In the genomic region with DNA sequence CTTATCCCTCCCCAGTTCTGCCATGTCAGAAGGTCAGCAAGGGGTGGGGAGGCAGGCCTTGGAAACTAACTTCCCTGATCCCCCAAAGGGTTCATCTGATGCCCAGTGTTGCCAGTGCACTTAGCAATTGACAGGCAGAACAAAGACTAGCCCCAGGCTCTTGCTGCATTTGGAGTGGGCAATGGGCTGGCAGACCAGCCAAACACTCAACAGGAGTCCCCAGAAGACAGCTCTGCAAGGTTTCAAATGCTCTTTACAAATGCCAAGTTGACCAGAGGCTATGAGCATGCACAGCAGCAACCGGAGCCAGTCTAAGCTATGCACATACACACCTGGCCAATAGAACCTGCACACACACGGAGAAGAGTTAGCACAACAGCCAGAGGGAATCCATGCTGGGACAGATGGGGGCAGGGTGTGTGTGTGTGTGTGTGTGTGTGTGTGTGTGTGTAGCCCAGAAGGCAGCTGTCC, we compare ENCODE assay signal across 9 mouse cellular contexts. TPM values are rescaled to one million over a fixed set of nuclear protein-coding genes. Genes with fewer than 3 reads are reported as not detected.
DNase-seq lines count a peak whose midpoint lies in the region; ATAC-seq and TF ChIP-seq lines count a peak whose summit lies in the region.
"Had no signal": no experiment of that assay in that cellular context is flagged by ENCODE, and none has a peak within 500 bp of the region (broad histone marks: within the 10 kb centered on the region; RNA-seq: fewer than 3 reads in every experiment).

No protein-coding gene starts in this region.

- 65% methylated on average over 2 of the region's 2 CpGs for WGBS in heart, embryonic 15.5 days
- 31% methylated on average over 2 of the region's 2 CpGs for WGBS in cerebellum, adult 2 months
- 75% methylated on average over 2 of the region's 2 CpGs for WGBS in kidney, embryonic 15.5 days

- peak overlapping the region; percentile 85 for H3K27ac ChIP-seq in heart, embryonic 15.5 days
- no peak overlapping the region for H3K27ac ChIP-seq in cerebellum, adult 2 months (ENCODE audit: insufficient read depth, low read length)
- peak overlapping the region; percentile 65 for H3K27ac ChIP-seq in kidney, embryonic 15.5 days

- TF ChIP-seq CTCF in cerebellum, adult 2 months (IDR thresholded peaks at IDR 0.05; ENCODE audit: borderline replicate concordance, insufficient read depth, low read depth, low read length): no peak

- no peaks in the 10 kb centered on the region for H3K27me3 ChIP-seq in heart, embryonic 15.5 days
- no peaks in the 10 kb centered on the region for H3K27me3 ChIP-seq in cerebellum, adult 2 months (ENCODE audit: control insufficient read depth, insufficient read depth, low read length)
- H3K27me3 ChIP-seq in kidney, embryonic 15.5 days: no peaks in the 10 kb centered on the region

- H3K4me1 ChIP-seq in heart, embryonic 15.5 days (replicated peaks): peaks cover 25% of the 10 kb centered on the region
- peaks cover 19% of the 10 kb centered on the region for H3K4me1 ChIP-seq in cerebellum, adult 2 months (ENCODE audit: control insufficient read depth, insufficient read depth, low read length)
- H3K4me1 ChIP-seq in kidney, embryonic 15.5 days: peaks cover 20% of the 10 kb centered on the region

- no peak for TF ChIP-seq POLR2A in cerebellum, adult 2 months (IDR thresholded peaks at IDR 0.05; ENCODE audit: borderline replicate concordance, insufficient read depth, low read length)

- H3K4me3 ChIP-seq in heart, embryonic 15.5 days: no peak overlapping the region
- H3K4me3 ChIP-seq in cerebellum, adult 2 months (replicated peaks; ENCODE audit: insufficient read depth, low read depth, low read length): no peak overlapping the region
- H3K4me3 ChIP-seq in kidney, embryonic 15.5 days (replicated peaks): no peak overlapping the region

- H3K9ac ChIP-seq in heart, embryonic 15.5 days: 0 out of 2 replicates have a peak overlapping the region, but pooled peaks have one; percentile 0
- no peak overlapping the region for H3K9ac ChIP-seq in kidney, embryonic 15.5 days

- no peak for ATAC-seq in heart, embryonic 15.5 days (replicated peaks; ENCODE audit: insufficient number of reproducible peaks, insufficient read depth, low FRiP score, low read depth)
- no peak for ATAC-seq in kidney, embryonic 15.5 days (replicated peaks; ENCODE audit: low FRiP score)

- H3K9me3 ChIP-seq in heart, embryonic 15.5 days (replicated peaks): no peaks in the 10 kb centered on the region
- H3K9me3 ChIP-seq in kidney, embryonic 15.5 days (replicated peaks): no peaks in the 10 kb centered on the region

- DNase-seq in heart, adult 8-10 months (ENCODE audit: low spot score): no peak
- peak; percentile 32 for DNase-seq in MN1 (ENCODE audit: low spot score)
- DNase-seq in cerebellum, adult 2 months: peak; percentile 36 to 37
- no peak for DNase-seq in spleen, postnatal 14 days (ENCODE audit: low spot score in 2 of 2)
- no peak for DNase-seq in adrenal gland, adult 18-20 months (ENCODE audit: low spot score in 2 of 2)
- no peak for DNase-seq in adrenal gland, postnatal 4 days (ENCODE audit: low spot score in 2 of 2)
- DNase-seq: liver had no signal

- no peaks in the 10 kb centered on the region for H3K36me3 ChIP-seq in heart, embryonic 15.5 days
- no peaks in the 10 kb centered on the region for H3K36me3 ChIP-seq in kidney, embryonic 15.5 days

- no peak overlapping the region for H3K4me2 ChIP-seq in heart, embryonic 15.5 days
- H3K4me2 ChIP-seq in kidney, embryonic 15.5 days: no peak overlapping the region

RNA-seq across cellular contexts. Expression of gene Mgat4a, which starts 27.8 kb away (rescaled TPM):
- polyA plus RNA-seq in heart, embryonic 15.5 days (2015; fragmentation: Nextera tagmentation; extraction: Ambion mirVana): 3.8 and 4.7 TPM in 2 replicates
- 10 to 100 TPM in 2 of 4 experiments, 1 to 10 TPM in 2; 7.6 to 10.6 (median 9.4) TPM for total RNA-seq in heart, adult 8-10 months (2022)
- 16.3 and 16.8 TPM in 2 replicates for polyA plus RNA-seq in cerebellum, adult 2 months (2012; rRNA removed)
- 5.9 and 6.0 TPM in 2 replicates for polyA plus RNA-seq in kidney, embryonic 15.5 days (2015; fragmentation: Nextera tagmentation; extraction: Ambion mirVana)
- total RNA-seq in adrenal gland, adult 18-20 months (2021): 1 to 10 TPM; 5.9 to 6.4 TPM
- 10 to 100 TPM in 1 of 2 experiments, 1 to 10 TPM in 1; 7.9 to 12.6 TPM for total RNA-seq in adrenal gland, postnatal 4 days (2021)

Comparison
In these comparisons a context has a peak if more than half of its experiments do, and no peak if none do; other contexts are left out.
1. DNase-seq: peak in MN1 (single experiment) and cerebellum, adult 2 months (2 of 2); none in heart, adult 8-10 months (single experiment), spleen, postnatal 14 days (0 of 2), adrenal gland, adult 18-20 months (0 of 2) and adrenal gland, postnatal 4 days (0 of 2).